Mouse (Mus musculus): ENCODE measurements at regions not wholly inside any gene's neighbourhood (a gene's known extent, or its start where the extent isn't known, plus 50 kb on each side); places are given as distances from the start of the nearest gene placed in this dataset.

DNA sequence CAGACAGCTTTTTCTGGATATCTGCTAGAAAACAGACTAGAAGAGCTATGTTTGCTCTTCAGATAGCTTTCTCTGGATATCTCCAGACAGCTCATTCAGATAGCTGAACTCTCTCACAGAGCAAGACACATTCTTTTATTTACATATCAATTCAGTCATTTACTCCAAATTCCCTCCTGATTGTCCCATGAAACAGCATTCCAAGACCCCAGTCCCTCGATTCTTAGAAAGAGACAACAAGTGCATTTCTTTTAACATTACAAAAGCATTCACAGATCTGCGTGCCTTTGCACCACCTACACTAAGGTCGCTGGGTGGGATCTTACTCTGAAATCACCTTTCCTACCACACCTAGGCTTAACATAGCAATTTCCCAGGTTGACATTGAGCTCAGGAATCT is 1039.5 kb upstream of the Ddx18 start:
- Histone ChIP-seq H3K27ac (no peak overlapping the region), H3K4me3 (replicated peaks) (no peak overlapping the region), H3K9ac (replicated peaks) (no peak overlapping the region), H3K4me1 (replicated peaks) (no peaks in the 10 kb centered on the region), H3K36me3 (no peaks in the 10 kb centered on the region), H3K4me2 (no peak overlapping the region), H3K27me3 (no peaks in the 10 kb centered on the region), H3K9me3 (no peaks in the 10 kb centered on the region)
- ATAC-seq (ENCODE audit: insufficient number of reproducible peaks, insufficient read depth, low FRiP score, low TSS enrichment, low read depth): no peak
- 63% methylated on average over 3 of the region's 3 CpGs for WGBS

- no peak overlapping the region for H3K4me3 ChIP-seq (replicated peaks)
- ATAC-seq (ENCODE audit: insufficient number of reproducible peaks, insufficient read depth, low FRiP score, low TSS enrichment, low read depth): no peak
- WGBS: 62% methylated on average over 4 of the region's 4 CpGs
- H3K4me2 ChIP-seq: no peak overlapping the region
- H3K4me1 ChIP-seq (replicated peaks): no peaks in the 10 kb centered on the region
- no peak overlapping the region for H3K9ac ChIP-seq (replicated peaks)
- no peaks in the 10 kb centered on the region for H3K36me3 ChIP-seq
- no peak overlapping the region for H3K27ac ChIP-seq
- H3K9me3 ChIP-seq: no peaks in the 10 kb centered on the region
- no peaks in the 10 kb centered on the region for H3K27me3 ChIP-seq
Observed at GRCm38 (mm10) chr1:122575954-122576353, 1008.2 kb upstream of the Ddx18 start.

- H3K36me3 ChIP-seq: no peaks in the 10 kb centered on the region
- H3K4me2 ChIP-seq: no peak overlapping the region
- no peak overlapping the region for H3K9ac ChIP-seq (replicated peaks)
- no peaks in the 10 kb centered on the region for H3K9me3 ChIP-seq
- no peak overlapping the region for H3K4me3 ChIP-seq (replicated peaks)
- no peak for ATAC-seq (ENCODE audit: insufficient number of reproducible peaks, insufficient read depth, low FRiP score, low TSS enrichment, low read depth)
- WGBS: 97% methylated on average over 1 of the region's 1 CpGs
- H3K27me3 ChIP-seq: no peaks in the 10 kb centered on the region
- no peaks in the 10 kb centered on the region for H3K4me1 ChIP-seq (replicated peaks)
- no peak overlapping the region for H3K27ac ChIP-seq
Observed at GRCm38 (mm10) chr1:122551596-122551995, 983.8 kb upstream of the Ddx18 start.

DNA sequence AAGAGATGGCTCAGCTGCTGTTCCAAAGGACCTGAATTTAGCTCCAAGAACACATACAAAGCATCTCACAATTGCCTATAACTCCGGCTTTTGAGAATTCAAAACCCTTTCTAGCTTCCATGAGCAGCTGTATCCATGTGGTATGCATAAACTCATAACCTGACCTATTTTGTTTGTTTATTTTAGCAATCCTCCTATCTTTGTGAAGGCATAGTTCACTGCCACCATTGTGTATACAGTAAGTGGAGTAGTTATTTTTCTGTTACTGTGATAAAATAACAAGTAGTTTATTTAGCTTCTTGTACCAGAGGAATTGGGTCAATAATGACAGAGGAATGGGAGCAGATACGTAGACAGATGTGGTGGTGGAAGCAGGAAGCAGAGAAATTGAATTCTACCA is 941.8 kb upstream of the Ddx18 start:
- WGBS: 83% methylated on average over 2 of the region's 2 CpGs
- Histone ChIP-seq H3K4me2 (no peak overlapping the region), H3K27me3 (no peaks in the 10 kb centered on the region), H3K36me3 (no peaks in the 10 kb centered on the region), H3K27ac (no peak overlapping the region), H3K9ac (replicated peaks) (no peak overlapping the region), H3K4me3 (replicated peaks) (no peak overlapping the region), H3K9me3 (no peaks in the 10 kb centered on the region), H3K4me1 (replicated peaks) (no peaks in the 10 kb centered on the region)
- ATAC-seq (ENCODE audit: insufficient number of reproducible peaks, insufficient read depth, low FRiP score, low TSS enrichment, low read depth): no peak

GRCm38 (mm10) chr1:122501707-122502106 is 933.9 kb upstream of the Ddx18 start:
- WGBS: 17% methylated on average over 4 of the region's 4 CpGs

GRCm38 (mm10) chr1:122478003-122478402 is 910.2 kb upstream of the Ddx18 start:
- Histone ChIP-seq H3K9ac (replicated peaks) (no peak overlapping the region), H3K4me2 (no peak overlapping the region), H3K4me3 (replicated peaks) (no peak overlapping the region), H3K9me3 (no peaks in the 10 kb centered on the region), H3K27ac (no peak overlapping the region), H3K36me3 (no peaks in the 10 kb centered on the region), H3K27me3 (no peaks in the 10 kb centered on the region), H3K4me1 (replicated peaks) (no peaks in the 10 kb centered on the region)
- 77% methylated on average over 1 of the region's 1 CpGs for WGBS
- no peak for ATAC-seq (ENCODE audit: insufficient number of reproducible peaks, insufficient read depth, low FRiP score, low TSS enrichment, low read depth)

More at GRCm38 (mm10) chr1:122501707-122502106, 933.9 kb upstream of the Ddx18 start:
- no peak for ATAC-seq (ENCODE audit: insufficient number of reproducible peaks, insufficient read depth, low FRiP score, low TSS enrichment, low read depth)
- H3K4me1 ChIP-seq (replicated peaks): no peaks in the 10 kb centered on the region
- no peak overlapping the region for H3K9ac ChIP-seq (replicated peaks)
- H3K27me3 ChIP-seq: no peaks in the 10 kb centered on the region
- no peak overlapping the region for H3K4me3 ChIP-seq (replicated peaks)
- no peak overlapping the region for H3K4me2 ChIP-seq
- no peaks in the 10 kb centered on the region for H3K36me3 ChIP-seq
- H3K27ac ChIP-seq: no peak overlapping the region
- H3K9me3 ChIP-seq: no peaks in the 10 kb centered on the region

GRCm38 (mm10) chr1:122463931-122464330 is 896.1 kb upstream of the Ddx18 start:
- H3K4me3 ChIP-seq (replicated peaks): no peak overlapping the region
- no peak overlapping the region for H3K9ac ChIP-seq (replicated peaks)
- H3K9me3 ChIP-seq: no peaks in the 10 kb centered on the region
- 70% methylated on average over 3 of the region's 3 CpGs for WGBS
- no peaks in the 10 kb centered on the region for H3K36me3 ChIP-seq
- no peaks in the 10 kb centered on the region for H3K4me1 ChIP-seq (replicated peaks)
- no peak for ATAC-seq (ENCODE audit: insufficient number of reproducible peaks, insufficient read depth, low FRiP score, low TSS enrichment, low read depth)
- H3K4me2 ChIP-seq: no peak overlapping the region
- no peaks in the 10 kb centered on the region for H3K27me3 ChIP-seq
- no peak overlapping the region for H3K27ac ChIP-seq

DNA sequence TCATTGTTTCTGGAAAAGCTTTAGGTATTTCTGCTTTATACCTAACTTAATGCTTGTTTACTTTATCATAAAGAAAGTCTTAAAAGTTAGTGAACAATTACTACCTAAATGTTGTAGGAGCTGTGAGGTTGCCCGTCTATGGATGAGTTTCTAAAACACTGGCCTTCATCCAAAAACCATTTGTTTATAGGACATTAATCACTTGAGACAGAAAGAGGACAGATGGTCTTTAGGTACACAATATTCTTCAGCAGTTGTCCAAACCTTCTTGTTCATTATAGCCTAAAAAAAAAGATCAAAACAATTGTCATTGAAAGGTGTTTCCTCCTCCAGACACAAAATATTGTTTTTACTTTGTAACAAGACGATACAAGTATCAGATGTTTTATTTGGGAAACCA is 891.3 kb upstream of the Ddx18 start:
- Histone ChIP-seq H3K9ac (replicated peaks) (no peak overlapping the region), H3K36me3 (no peaks in the 10 kb centered on the region), H3K9me3 (no peaks in the 10 kb centered on the region), H3K4me2 (no peak overlapping the region), H3K4me1 (replicated peaks) (no peaks in the 10 kb centered on the region), H3K4me3 (replicated peaks) (no peak overlapping the region), H3K27me3 (no peaks in the 10 kb centered on the region), H3K27ac (no peak overlapping the region)
- ATAC-seq (ENCODE audit: insufficient number of reproducible peaks, insufficient read depth, low FRiP score, low TSS enrichment, low read depth): no peak
- 80% methylated on average over 2 of the region's 2 CpGs for WGBS

DNA sequence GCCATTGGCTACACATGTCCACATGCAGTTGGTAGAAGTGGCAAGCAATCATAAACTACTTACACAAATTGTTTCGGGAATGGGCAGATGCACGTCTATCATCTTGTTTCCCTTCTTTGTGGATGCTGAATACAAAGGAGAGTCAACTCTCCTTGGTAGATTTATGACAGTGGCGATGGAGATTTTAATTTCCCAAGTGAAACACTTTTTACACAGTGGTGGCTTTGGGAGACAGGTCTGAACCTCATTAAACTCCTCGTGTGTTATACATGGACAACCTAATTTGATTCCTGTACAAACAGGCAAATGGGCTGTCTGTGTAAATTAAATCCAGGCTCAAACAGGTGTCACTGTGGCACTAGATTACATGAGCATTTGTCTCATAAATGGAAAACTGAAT is 887.1 kb upstream of the Ddx18 start:
- Histone ChIP-seq H3K4me1 (replicated peaks) (no peaks in the 10 kb centered on the region), H3K9ac (replicated peaks) (no peak overlapping the region), H3K9me3 (no peaks in the 10 kb centered on the region), H3K4me3 (replicated peaks) (no peak overlapping the region), H3K36me3 (no peaks in the 10 kb centered on the region), H3K4me2 (no peak overlapping the region), H3K27me3 (no peaks in the 10 kb centered on the region), H3K27ac (no peak overlapping the region)
- ATAC-seq (ENCODE audit: insufficient number of reproducible peaks, insufficient read depth, low FRiP score, low TSS enrichment, low read depth): no peak
- WGBS: 47% methylated on average over 4 of the region's 4 CpGs

DNA sequence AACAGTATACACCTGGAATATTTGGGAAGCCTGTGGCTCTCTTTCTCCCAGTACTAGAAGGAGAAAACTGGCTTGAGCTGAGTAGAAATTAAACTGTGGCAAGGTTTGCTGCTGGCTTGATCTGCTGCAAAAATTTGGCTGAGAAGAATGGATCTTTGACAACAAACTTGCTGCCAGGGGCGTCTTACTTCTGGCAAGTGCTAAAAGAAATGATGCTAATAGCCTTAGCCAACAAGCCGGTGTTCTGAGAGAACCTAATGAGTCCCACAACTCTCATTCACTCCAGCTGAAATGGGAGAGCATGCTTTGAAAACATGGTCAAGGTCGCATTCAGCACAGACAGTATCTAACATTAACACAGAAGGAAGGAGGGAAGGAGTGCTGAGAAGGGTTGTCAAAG is 885.8 kb upstream of the Ddx18 start:
- Histone ChIP-seq H3K4me1 (replicated peaks) (no peaks in the 10 kb centered on the region), H3K9ac (replicated peaks) (no peak overlapping the region), H3K4me2 (no peak overlapping the region), H3K27me3 (no peaks in the 10 kb centered on the region), H3K27ac (no peak overlapping the region), H3K36me3 (no peaks in the 10 kb centered on the region), H3K9me3 (no peaks in the 10 kb centered on the region), H3K4me3 (replicated peaks) (no peak overlapping the region)
- no peak for ATAC-seq (ENCODE audit: insufficient number of reproducible peaks, insufficient read depth, low FRiP score, low TSS enrichment, low read depth)
- WGBS: 60% methylated on average over 3 of the region's 3 CpGs

GRCm38 (mm10) chr1:122439358-122439757 is 871.6 kb upstream of the Ddx18 start:
- no peak overlapping the region for H3K9ac ChIP-seq (replicated peaks)
- no peak overlapping the region for H3K4me3 ChIP-seq (replicated peaks)
- ATAC-seq (ENCODE audit: insufficient number of reproducible peaks, insufficient read depth, low FRiP score, low TSS enrichment, low read depth): no peak
- WGBS: 65% methylated on average over 3 of the region's 3 CpGs
- H3K27ac ChIP-seq: no peak overlapping the region
- H3K4me2 ChIP-seq: no peak overlapping the region
- H3K9me3 ChIP-seq: no peaks in the 10 kb centered on the region
- H3K4me1 ChIP-seq (replicated peaks): no peaks in the 10 kb centered on the region
- no peaks in the 10 kb centered on the region for H3K27me3 ChIP-seq
- no peaks in the 10 kb centered on the region for H3K36me3 ChIP-seq

- Histone ChIP-seq H3K4me3 (replicated peaks) (no peak overlapping the region), H3K9ac (replicated peaks) (no peak overlapping the region), H3K4me1 (replicated peaks) (no peaks in the 10 kb centered on the region), H3K9me3 (no peaks in the 10 kb centered on the region), H3K4me2 (no peak overlapping the region), H3K27ac (no peak overlapping the region), H3K27me3 (no peaks in the 10 kb centered on the region), H3K36me3 (no peaks in the 10 kb centered on the region)
- ATAC-seq (ENCODE audit: insufficient number of reproducible peaks, insufficient read depth, low FRiP score, low TSS enrichment, low read depth): no peak
- 71% methylated on average over 2 of the region's 2 CpGs for WGBS
Observed at GRCm38 (mm10) chr1:122423503-122423902, 855.7 kb upstream of the Ddx18 start.
